Mouse (Mus musculus) thymus, postnatal 4 days (tissue): ENCODE results near the gene Gm11096.

ENCODE experiments used
- DNase-seq: peaks from one replicate; pipeline ENCODE4 v3.0.0; 2021

Gene Gm11096

GRCm38 (mm10) chr17:81481843-81482490 lies 40.4 kb downstream of the Gm11096 start:
- no peak for DNase-seq

GRCm38 (mm10) chr17:81486388-81486787 lies 44.8 kb downstream of the Gm11096 start:
- no peak for DNase-seq
